Comparison of ENCODE assay signal across 8 mouse cellular contexts in the genomic region with DNA sequence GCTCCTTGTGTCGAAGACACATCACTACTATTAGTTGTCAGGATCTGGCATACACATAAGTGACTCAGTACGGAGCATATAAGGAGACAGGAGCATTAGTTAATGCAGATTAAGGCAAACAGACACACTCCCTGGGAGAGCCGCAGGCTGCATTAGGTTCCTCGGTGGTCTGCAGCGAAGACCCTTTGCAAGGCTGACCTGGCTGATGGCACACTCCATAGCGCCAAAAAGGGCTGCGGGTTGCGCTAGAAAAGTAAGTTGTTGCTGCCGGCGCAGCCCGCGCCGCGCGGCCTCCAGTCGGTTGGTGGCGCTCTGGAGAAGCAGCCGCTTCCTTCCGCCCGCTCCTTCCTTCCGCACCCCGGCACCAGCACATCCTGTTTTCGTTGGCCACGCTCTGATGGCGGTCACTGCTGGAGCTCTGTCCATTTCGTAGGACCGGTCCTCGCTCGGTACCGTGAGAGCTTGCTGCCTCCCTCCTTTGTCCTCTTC. TPM values are rescaled to one million over a fixed set of nuclear protein-coding genes. Genes with fewer than 3 reads are reported as not detected.
DNase-seq lines count a peak whose midpoint lies in the region; ATAC-seq and TF ChIP-seq lines count a peak whose summit lies in the region.

Ddx46 (plus strand) TSS at position 389 of the 489 bp plus-strand sequence.

- peak; percentile 90 for TF ChIP-seq POLR2A in olfactory bulb, adult 2 months (IDR thresholded peaks at IDR 0.05; ENCODE audit: insufficient read depth, low read depth, low read length)
- peak; percentile 75 for TF ChIP-seq POLR2A in thymus, adult 2 months (IDR thresholded peaks at IDR 0.05; ENCODE audit: control insufficient read depth, extremely low read depth, insufficient read depth, low read length, poor library complexity)

- peak within 1 kb of the TSS; percentile 52 for H3K27ac ChIP-seq in forebrain, embryonic 14.5 days (ENCODE audit: low read depth, low read length)
- H3K27ac ChIP-seq in lung, embryonic 14.5 days (ENCODE audit: low read depth): no peak within 1 kb of the TSS
- no peak within 1 kb of the TSS for H3K27ac ChIP-seq in olfactory bulb, adult 2 months (ENCODE audit: insufficient read depth, low read depth, low read length)
- H3K27ac ChIP-seq in thymus, adult 2 months (ENCODE audit: control insufficient read depth, insufficient read depth, low read length): no peak within 1 kb of the TSS

- H3K4me2 ChIP-seq in forebrain, embryonic 14.5 days (ENCODE audit: low read length): peak within 1 kb of the TSS; percentile 84
- peak within 1 kb of the TSS; percentile 70 for H3K4me2 ChIP-seq in lung, embryonic 14.5 days

- WGBS in forebrain, embryonic 14.5 days: 6% methylated on average over 30 of the region's 30 CpGs
- WGBS in lung, embryonic 14.5 days: 4% methylated on average over 30 of the region's 30 CpGs
- WGBS in olfactory bulb, adult 2 months: 4% methylated on average over 30 of the region's 30 CpGs
- 6% methylated on average over 29 of the region's 30 CpGs for WGBS in thymus, adult 2 months

- TF ChIP-seq CTCF in lung, embryonic 14.5 days (IDR thresholded peaks at IDR 0.05; ENCODE audit: low read depth): peak; percentile 90
- TF ChIP-seq CTCF in olfactory bulb, adult 2 months (IDR thresholded peaks at IDR 0.05; ENCODE audit: insufficient read depth, low read depth, low read length): peak; percentile 81
- peak; percentile 89 for TF ChIP-seq CTCF in thymus, adult 2 months (IDR thresholded peaks at IDR 0.05; ENCODE audit: borderline replicate concordance, control insufficient read depth, extremely low read depth, insufficient read depth, low read length, poor library complexity)

- ATAC-seq in forebrain, embryonic 14.5 days: peak; percentile 92
- ATAC-seq in lung, embryonic 14.5 days (ENCODE audit: insufficient read depth): peak; percentile 91

- H3K4me1 ChIP-seq in forebrain, embryonic 14.5 days (ENCODE audit: control insufficient read depth, insufficient read depth, low read length): peaks cover 9% of the 10 kb centered on the region
- peaks cover 3% of the 10 kb centered on the region; the same call in 1 of the 2 replicates for H3K4me1 ChIP-seq in lung, embryonic 14.5 days (ENCODE audit: insufficient read depth)
- peaks cover 5% of the 10 kb centered on the region for H3K4me1 ChIP-seq in olfactory bulb, adult 2 months (ENCODE audit: control insufficient read depth, insufficient read depth, low read length)
- peaks cover 5% of the 10 kb centered on the region for H3K4me1 ChIP-seq in thymus, adult 2 months (replicated peaks; ENCODE audit: control insufficient read depth, insufficient read depth, low read length)

- peak; percentile 90 for DNase-seq in ES-CJ7 (ENCODE audit: low read depth, low spot score)
- DNase-seq in cerebellum, adult 11 months: peak; percentile 83
- DNase-seq in forebrain, embryonic 14.5 days (ENCODE audit: low spot score): peak; percentile 90
- DNase-seq in heart, postnatal 14 days: peak; percentile 94 to 97
- peak; percentile 78 to 90 for DNase-seq in layer of hippocampus, adult 18-20 months (ENCODE audit: low spot score in 2 of 2)
- DNase-seq in lung, embryonic 14.5 days: peak; percentile 95
- peak; percentile 91 for DNase-seq in thymus, adult 2 months

- H3K36me3 ChIP-seq in forebrain, embryonic 14.5 days (ENCODE audit: control insufficient read depth, insufficient read depth, low read length): peaks cover 52% of the 10 kb centered on the region
- peaks cover 45% of the 10 kb centered on the region for H3K36me3 ChIP-seq in lung, embryonic 14.5 days (ENCODE audit: insufficient read depth)
- peaks cover 14% of the 10 kb centered on the region for H3K36me3 ChIP-seq in thymus, adult 2 months (ENCODE audit: control insufficient read depth, insufficient read depth, low read length)

- intact Hi-C loops in heart, postnatal 14 days (cut with DNase I): no loop called here

- peak within 1 kb of the TSS; percentile 91 for H3K9ac ChIP-seq in forebrain, embryonic 14.5 days (ENCODE audit: low read length)
- H3K9ac ChIP-seq in lung, embryonic 14.5 days: peak within 1 kb of the TSS; percentile 90

- peak within 1 kb of the TSS; percentile 98 for H3K4me3 ChIP-seq in forebrain, embryonic 14.5 days (ENCODE audit: low read depth, low read length)
- peak within 1 kb of the TSS; percentile 94 for H3K4me3 ChIP-seq in lung, embryonic 14.5 days (ENCODE audit: low read depth, low read length)
- H3K4me3 ChIP-seq in olfactory bulb, adult 2 months (ENCODE audit: insufficient read depth, low read depth, low read length): peak within 1 kb of the TSS; percentile 98
- H3K4me3 ChIP-seq in thymus, adult 2 months (ENCODE audit: control insufficient read depth, insufficient read depth, low read length): peak within 1 kb of the TSS; percentile 88

- no peaks in the 10 kb centered on the region for H3K9me3 ChIP-seq in forebrain, embryonic 14.5 days (replicated peaks; ENCODE audit: control insufficient read depth, low read length)
- no peaks in the 10 kb centered on the region for H3K9me3 ChIP-seq in lung, embryonic 14.5 days (ENCODE audit: low read depth, low read length)

- H3K27me3 ChIP-seq in forebrain, embryonic 14.5 days (replicated peaks; ENCODE audit: control insufficient read depth, insufficient read depth, low read length): no peaks in the 10 kb centered on the region
- H3K27me3 ChIP-seq in lung, embryonic 14.5 days (ENCODE audit: insufficient read depth, low read length): no peaks in the 10 kb centered on the region
- no peaks in the 10 kb centered on the region for H3K27me3 ChIP-seq in thymus, adult 2 months (ENCODE audit: control insufficient read depth, insufficient read depth, low read length)

RNA-seq across cellular contexts. Expression of gene Ddx46, which starts in this region (rescaled TPM):
- polyA plus RNA-seq in forebrain, embryonic 14.5 days (2014; fragmentation: Nextera tagmentation; extraction: Ambion mirVana): 25.4 and 29.9 TPM in 2 replicates
- total RNA-seq in heart, postnatal 14 days (2021): 10 to 100 TPM; 26.0 TPM
- 10 to 100 TPM; 38.4 to 44.6 TPM for total RNA-seq in layer of hippocampus, adult 18-20 months (2021)
- 38.5 and 43.7 TPM in 2 replicates for polyA plus RNA-seq in lung, embryonic 14.5 days (2014; fragmentation: Nextera tagmentation; extraction: Ambion mirVana)
- 79.2 and 81.5 TPM in 2 replicates for polyA plus RNA-seq in olfactory bulb, adult 2 months (2012; ENCODE audit: insufficient read depth, insufficient read length, low replicate concordance, missing spikeins)
- polyA plus RNA-seq in thymus, adult 2 months (2012; rRNA removed): 25.3 and 29.5 TPM in 2 replicates
